Mouse (Mus musculus): ENCODE data around the gene Upf2. TPM values are rescaled to one million over a fixed set of nuclear protein-coding genes. Genes with fewer than 3 reads are reported as not detected.
"Not testable (repeated sequence)": the region's sequence is repeated elsewhere in the genome, so short reads cannot be mapped to it uniquely, and the experiment has no call there.

Upf2 gene
- polyA plus RNA-seq, 1 experiment from 2014 or later, result 13.6 TPM

DNA sequence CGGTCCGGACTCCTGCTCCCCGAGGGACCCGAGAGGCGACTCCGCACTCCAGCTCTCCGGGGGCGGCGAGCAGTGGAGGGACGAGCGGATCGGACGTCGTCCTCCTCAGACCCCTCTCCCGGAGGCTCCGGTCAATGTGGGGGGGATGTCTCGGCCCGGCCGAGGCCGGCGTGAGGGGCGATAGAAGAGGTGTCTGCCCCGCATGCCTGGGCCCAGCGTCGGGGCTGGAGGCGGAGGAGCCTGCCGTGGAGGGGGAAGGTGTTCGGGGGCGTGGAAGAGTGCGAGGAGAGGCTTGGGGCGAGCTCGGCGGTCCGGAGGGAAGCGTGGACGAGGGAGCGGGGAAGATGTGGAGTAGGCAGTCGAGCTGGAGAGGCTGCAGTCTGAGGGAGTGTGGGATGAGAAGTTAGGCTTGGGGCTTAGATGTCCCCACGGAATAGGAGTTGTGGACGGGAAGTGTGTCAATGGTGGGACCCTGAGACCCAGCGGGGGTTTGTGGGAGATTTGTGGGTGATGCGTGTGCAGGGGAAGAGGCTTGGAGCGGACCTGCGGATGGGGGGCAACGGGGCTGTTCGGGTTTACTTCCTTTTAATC is 447 bp downstream of the Upf2 start:
- Histone ChIP-seq H3K27me3 (ENCODE audit: control insufficient read depth, insufficient read depth, low read length) (no peaks in the 10 kb centered on the region), H3K27ac (replicated peaks; ENCODE audit: low read depth, low read length) (peak overlapping the region; percentile 59; the same call in 1 of the 2 replicates), H3K9me3 (ENCODE audit: control insufficient read depth, low read length) (no peaks in the 10 kb centered on the region), H3K36me3 (ENCODE audit: control insufficient read depth, insufficient read depth, low read length) (no peaks in the 10 kb centered on the region; the same call in 1 of the 2 replicates), H3K4me2 (ENCODE audit: low read depth, severe bottlenecking) (peak overlapping the region; percentile 72), H3K9ac (ENCODE audit: low read length) (peak overlapping the region; percentile 94), H3K4me1 (ENCODE audit: control insufficient read depth, insufficient read depth, low read length) (no peaks in the 10 kb centered on the region), H3K4me3 (ENCODE audit: low read depth, low read length) (peak overlapping the region; percentile 99)
- DNase-seq (ENCODE audit: low spot score) (no peak), ATAC-seq (ENCODE audit: insufficient number of reproducible peaks, low FRiP score, low TSS enrichment, low read depth) (no peak; the same call in 1 of the 2 replicates)
- WGBS, result under 1% methylated on average over 44 of the region's 46 CpGs

DNA sequence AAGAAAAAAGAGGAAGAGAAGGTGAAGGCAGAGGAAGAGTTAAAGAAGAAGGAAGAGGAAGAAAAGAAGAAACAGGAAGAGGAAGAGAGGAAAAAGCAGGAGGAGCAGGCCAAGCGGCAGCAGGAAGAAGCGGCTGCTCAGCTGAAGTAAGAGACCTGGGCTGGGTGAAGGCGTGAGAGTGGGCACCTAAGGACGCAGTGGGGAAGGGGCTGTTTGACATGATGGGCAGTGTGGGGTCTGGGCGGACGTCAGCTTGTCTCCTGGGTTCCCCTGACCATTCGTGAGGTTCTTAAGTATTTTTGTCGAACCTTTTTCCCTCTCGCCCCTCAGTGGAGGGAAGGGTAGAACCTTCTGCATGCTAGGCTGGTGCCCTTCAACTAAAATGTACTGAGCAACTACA is 6.4 kb downstream of the Upf2 start:
- DNase-seq (ENCODE audit: low spot score) (no peak), ATAC-seq (ENCODE audit: insufficient number of reproducible peaks, low FRiP score, low TSS enrichment, low read depth) (no peak)
- Histone ChIP-seq H3K9me3 (ENCODE audit: control insufficient read depth, low read length) (no peaks in the 10 kb centered on the region), H3K9ac (ENCODE audit: low read length) (no peak overlapping the region), H3K36me3 (ENCODE audit: control insufficient read depth, insufficient read depth, low read length) (peaks cover 10% of the 10 kb centered on the region), H3K27me3 (ENCODE audit: control insufficient read depth, insufficient read depth, low read length) (no peaks in the 10 kb centered on the region), H3K4me2 (ENCODE audit: low read depth, severe bottlenecking) (no peak overlapping the region), H3K4me1 (ENCODE audit: control insufficient read depth, insufficient read depth, low read length) (no peaks in the 10 kb centered on the region), H3K4me3 (ENCODE audit: low read depth, low read length) (no peak overlapping the region), H3K27ac (replicated peaks; ENCODE audit: low read depth, low read length) (no peak overlapping the region)
- 92% methylated on average over 9 of the region's 9 CpGs for WGBS

DNA sequence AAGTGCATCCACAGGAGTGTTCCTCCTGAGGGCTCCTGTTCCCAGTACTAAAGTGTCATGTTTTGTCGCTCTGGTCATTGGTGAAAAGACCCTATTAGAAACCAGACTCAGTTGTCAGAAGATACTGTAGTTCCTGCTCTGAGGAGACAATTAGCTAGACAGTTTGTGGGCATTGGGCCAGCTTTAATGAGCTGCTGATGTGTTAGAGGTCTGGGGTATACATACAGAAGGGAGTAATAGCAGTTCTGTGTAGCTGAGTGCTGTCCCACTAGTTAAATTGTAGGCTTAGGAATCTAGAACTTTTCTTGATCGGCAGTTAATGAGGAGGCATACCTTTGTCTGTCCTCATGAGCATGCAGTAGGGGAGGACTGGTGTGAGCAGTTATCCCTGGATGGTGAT is 11.0 kb downstream of the Upf2 start:
- DNase-seq (ENCODE audit: low spot score), result no peak
- H3K36me3 ChIP-seq (ENCODE audit: control insufficient read depth, insufficient read depth, low read length), result peaks cover 15% of the 10 kb centered on the region
- whole genome bisulfite sequencing, result 89% methylated on average over 2 of the region's 2 CpGs

DNA sequence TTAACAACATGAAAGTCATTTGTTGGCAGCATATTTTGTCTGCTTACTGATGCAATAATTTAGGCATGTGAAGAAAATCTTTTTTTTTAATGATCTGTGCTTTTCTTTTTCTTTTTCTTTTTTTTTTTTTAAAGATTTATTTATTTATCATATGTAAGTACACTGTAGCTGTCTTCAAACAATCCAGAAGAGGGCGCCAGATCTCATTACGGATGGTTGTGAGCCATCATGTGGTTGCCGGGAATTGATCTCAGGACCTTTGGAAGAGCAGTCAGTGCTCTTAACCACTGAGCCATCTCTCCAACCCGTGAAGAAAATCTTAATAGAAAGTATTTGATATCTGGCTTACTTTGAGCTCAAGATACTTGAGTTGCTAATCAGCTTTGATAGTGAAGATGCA is 12.5 kb downstream of the Upf2 start:
- H3K9me3 ChIP-seq (ENCODE audit: control insufficient read depth, low read length); ATAC-seq (ENCODE audit: insufficient number of reproducible peaks, low FRiP score, low TSS enrichment, low read depth); H3K27ac ChIP-seq (replicated peaks; ENCODE audit: low read depth, low read length); DNase-seq (ENCODE audit: low spot score); H3K4me1 ChIP-seq (ENCODE audit: control insufficient read depth, insufficient read depth, low read length); H3K27me3 ChIP-seq (ENCODE audit: control insufficient read depth, insufficient read depth, low read length); H3K4me2 ChIP-seq (ENCODE audit: low read depth, severe bottlenecking); H3K9ac ChIP-seq (ENCODE audit: low read length); H3K4me3 ChIP-seq (ENCODE audit: low read depth, low read length): not testable (repeated sequence)
- H3K36me3 ChIP-seq (ENCODE audit: control insufficient read depth, insufficient read depth, low read length), result peaks cover 12% of the 10 kb centered on the region
- 89% methylated on average over 4 of the region's 4 CpGs for WGBS

More for the DNA sequence above, 11.0 kb downstream of the Upf2 start:
- Histone ChIP-seq H3K27me3 (ENCODE audit: control insufficient read depth, insufficient read depth, low read length) (no peaks in the 10 kb centered on the region), H3K9me3 (ENCODE audit: control insufficient read depth, low read length) (no peaks in the 10 kb centered on the region), H3K4me3 (ENCODE audit: low read depth, low read length) (no peak overlapping the region), H3K4me1 (ENCODE audit: control insufficient read depth, insufficient read depth, low read length) (no peaks in the 10 kb centered on the region), H3K27ac (replicated peaks; ENCODE audit: low read depth, low read length) (no peak overlapping the region), H3K9ac (ENCODE audit: low read length) (no peak overlapping the region), H3K4me2 (ENCODE audit: low read depth, severe bottlenecking) (no peak overlapping the region)
- no peak for ATAC-seq (ENCODE audit: insufficient number of reproducible peaks, low FRiP score, low TSS enrichment, low read depth)

GRCm38 (mm10) chr2:5965972-5966371 is 14.7 kb downstream of the Upf2 start:
- H3K4me3 ChIP-seq (ENCODE audit: low read depth, low read length), result no peak overlapping the region
- no peak overlapping the region for H3K9ac ChIP-seq (ENCODE audit: low read length)
- DNase-seq (ENCODE audit: low spot score) (no peak), ATAC-seq (ENCODE audit: insufficient number of reproducible peaks, low FRiP score, low TSS enrichment, low read depth) (no peak)
- peaks cover 5% of the 10 kb centered on the region for H3K36me3 ChIP-seq (ENCODE audit: control insufficient read depth, insufficient read depth, low read length)
- H3K9me3 ChIP-seq (ENCODE audit: control insufficient read depth, low read length), result no peaks in the 10 kb centered on the region
- H3K4me2 ChIP-seq (ENCODE audit: low read depth, severe bottlenecking), result no peak overlapping the region
- 93% methylated on average over 3 of the region's 3 CpGs for WGBS
- H3K27me3 ChIP-seq (ENCODE audit: control insufficient read depth, insufficient read depth, low read length), result no peaks in the 10 kb centered on the region
- H3K4me1 ChIP-seq (ENCODE audit: control insufficient read depth, insufficient read depth, low read length), result no peaks in the 10 kb centered on the region
- H3K27ac ChIP-seq (replicated peaks; ENCODE audit: low read depth, low read length), result no peak overlapping the region

DNA sequence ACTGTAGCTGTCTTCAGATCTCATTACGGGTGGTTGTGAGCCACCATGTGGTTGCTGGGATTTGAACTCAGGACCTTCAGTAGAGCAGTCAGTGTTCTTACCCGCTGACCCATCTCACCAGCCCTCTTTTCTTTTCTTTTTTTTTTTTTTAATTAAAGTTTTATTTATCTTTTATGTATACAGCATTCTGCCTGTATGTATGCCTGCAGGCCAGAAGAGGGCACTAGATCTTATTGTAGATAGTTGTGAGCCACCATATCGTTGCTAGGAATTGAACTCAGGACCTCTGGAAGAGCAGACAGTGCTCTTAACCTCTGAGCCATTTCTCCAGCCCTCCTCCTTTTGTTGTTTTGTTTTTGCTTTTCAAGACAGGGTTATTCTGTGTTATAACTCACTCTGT is 19.4 kb downstream of the Upf2 start:
- WGBS, result 92% methylated on average over 3 of the region's 3 CpGs

DNA sequence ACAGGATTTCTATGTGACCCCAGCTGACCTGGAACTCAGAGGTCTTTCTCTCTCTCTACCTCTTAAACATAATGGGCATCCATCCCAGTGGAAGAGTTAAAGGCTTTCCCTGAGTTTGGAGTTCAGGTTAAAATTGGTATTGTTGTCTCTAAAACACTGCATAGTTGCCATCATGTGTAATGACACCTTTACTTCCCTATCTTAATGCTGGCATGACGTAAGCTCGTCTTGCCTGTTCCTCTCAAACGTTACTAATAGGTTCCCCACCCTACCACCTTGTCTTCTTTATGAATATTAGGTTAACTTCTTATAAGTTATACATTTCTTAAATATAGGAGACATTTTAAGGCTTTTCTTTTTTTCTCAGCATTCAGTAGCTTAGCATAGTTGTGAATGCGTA is 26.3 kb downstream of the Upf2 start:
- no peak overlapping the region for H3K9ac ChIP-seq (ENCODE audit: low read length)
- H3K27me3 ChIP-seq (ENCODE audit: control insufficient read depth, insufficient read depth, low read length), result no peaks in the 10 kb centered on the region
- DNase-seq (ENCODE audit: low spot score) (no peak), ATAC-seq (ENCODE audit: insufficient number of reproducible peaks, low FRiP score, low TSS enrichment, low read depth) (no peak)
- no peak overlapping the region for H3K27ac ChIP-seq (replicated peaks; ENCODE audit: low read depth, low read length)
- no peaks in the 10 kb centered on the region for H3K9me3 ChIP-seq (ENCODE audit: control insufficient read depth, low read length)
- H3K4me3 ChIP-seq (ENCODE audit: low read depth, low read length), result no peak overlapping the region
- no peak overlapping the region for H3K4me2 ChIP-seq (ENCODE audit: low read depth, severe bottlenecking)
- WGBS, result 91% methylated on average over 4 of the region's 4 CpGs
- peaks cover 4% of the 10 kb centered on the region; the same call in 1 of the 2 replicates for H3K36me3 ChIP-seq (ENCODE audit: control insufficient read depth, insufficient read depth, low read length)
- no peaks in the 10 kb centered on the region for H3K4me1 ChIP-seq (ENCODE audit: control insufficient read depth, insufficient read depth, low read length)

More for the DNA sequence above, 19.4 kb downstream of the Upf2 start:
- H3K9ac ChIP-seq (ENCODE audit: low read length); H3K9me3 ChIP-seq (ENCODE audit: control insufficient read depth, low read length); DNase-seq (ENCODE audit: low spot score); H3K4me3 ChIP-seq (ENCODE audit: low read depth, low read length); H3K4me2 ChIP-seq (ENCODE audit: low read depth, severe bottlenecking); H3K27me3 ChIP-seq (ENCODE audit: control insufficient read depth, insufficient read depth, low read length); ATAC-seq (ENCODE audit: insufficient number of reproducible peaks, low FRiP score, low TSS enrichment, low read depth); H3K27ac ChIP-seq (replicated peaks; ENCODE audit: low read depth, low read length); H3K36me3 ChIP-seq (ENCODE audit: control insufficient read depth, insufficient read depth, low read length); H3K4me1 ChIP-seq (ENCODE audit: control insufficient read depth, insufficient read depth, low read length): not testable (repeated sequence)

GRCm38 (mm10) chr2:5995538-5995937 is 44.3 kb downstream of the Upf2 start:
- H3K4me1 ChIP-seq (ENCODE audit: control insufficient read depth, insufficient read depth, low read length), result no peaks in the 10 kb centered on the region

GRCm38 (mm10) chr2:6003949-6004348 is 52.7 kb downstream of the Upf2 start:
- H3K4me1 ChIP-seq (ENCODE audit: control insufficient read depth, insufficient read depth, low read length), result no peaks in the 10 kb centered on the region
- H3K9me3 ChIP-seq (ENCODE audit: control insufficient read depth, low read length), result no peaks in the 10 kb centered on the region
- H3K4me3 ChIP-seq (ENCODE audit: low read depth, low read length), result no peak overlapping the region
- ATAC-seq (ENCODE audit: insufficient number of reproducible peaks, low FRiP score, low TSS enrichment, low read depth) (no peak), DNase-seq (ENCODE audit: low spot score) (no peak)
- no peak overlapping the region for H3K27ac ChIP-seq (replicated peaks; ENCODE audit: low read depth, low read length)
- H3K36me3 ChIP-seq (ENCODE audit: control insufficient read depth, insufficient read depth, low read length), result no peaks in the 10 kb centered on the region
- H3K4me2 ChIP-seq (ENCODE audit: low read depth, severe bottlenecking), result no peak overlapping the region
- no peak overlapping the region for H3K9ac ChIP-seq (ENCODE audit: low read length)
- H3K27me3 ChIP-seq (ENCODE audit: control insufficient read depth, insufficient read depth, low read length), result no peaks in the 10 kb centered on the region
- 84% methylated on average over 3 of the region's 3 CpGs for WGBS

More at GRCm38 (mm10) chr2:5995538-5995937, 44.3 kb downstream of the Upf2 start:
- ATAC-seq (ENCODE audit: insufficient number of reproducible peaks, low FRiP score, low TSS enrichment, low read depth) (no peak), DNase-seq (ENCODE audit: low spot score) (peak; percentile 60)
- Histone ChIP-seq H3K4me3 (ENCODE audit: low read depth, low read length) (no peak overlapping the region), H3K27ac (replicated peaks; ENCODE audit: low read depth, low read length) (no peak overlapping the region), H3K27me3 (ENCODE audit: control insufficient read depth, insufficient read depth, low read length) (no peaks in the 10 kb centered on the region), H3K9me3 (ENCODE audit: control insufficient read depth, low read length) (no peaks in the 10 kb centered on the region), H3K36me3 (ENCODE audit: control insufficient read depth, insufficient read depth, low read length) (no peaks in the 10 kb centered on the region; the same call in 1 of the 2 replicates), H3K4me2 (ENCODE audit: low read depth, severe bottlenecking) (no peak overlapping the region), H3K9ac (ENCODE audit: low read length) (no peak overlapping the region)
- 11% methylated on average over 5 of the region's 5 CpGs for WGBS

Measured in limb, embryonic 11.5 days (tissue).